Mouse (Mus musculus): ENCODE measurements at regions not wholly inside any gene's neighbourhood (a gene's known extent, or its start where the extent isn't known, plus 50 kb on each side); places are given as distances from the start of the nearest gene placed in this dataset.

GRCm38 (mm10) chr15:60633457-60633850, 220.1 kb downstream of the Fam84b start:
- intact Hi-C loops (cut with DNase I): no loop called here
- no peak for DNase-seq (ENCODE audit: low spot score)

- intact Hi-C loops (cut with DNase I): no loop called here
- no peak for DNase-seq (ENCODE audit: low spot score)
Observed at GRCm38 (mm10) chr15:60632789-60633456, 220.7 kb downstream of the Fam84b start.

GRCm38 (mm10) chr15:60630756-60631402, 222.7 kb downstream of the Fam84b start:
- DNase-seq (ENCODE audit: low spot score): no peak
- intact Hi-C loops (cut with DNase I): no loop called here

GRCm38 (mm10) chr15:60618801-60619200, 234.8 kb downstream of the Fam84b start:
- intact Hi-C loops (cut with DNase I): no loop called here
- no peak for DNase-seq (ENCODE audit: low spot score)

- DNase-seq (ENCODE audit: low spot score): no peak
- intact Hi-C loops (cut with DNase I): no loop called here
Observed at GRCm38 (mm10) chr15:60617371-60617770, 236.2 kb downstream of the Fam84b start.

GRCm38 (mm10) chr15:60601885-60602284, 251.7 kb downstream of the Fam84b start:
- DNase-seq (ENCODE audit: low spot score): no peak
- intact Hi-C loops (cut with DNase I): no loop called here

DNA sequence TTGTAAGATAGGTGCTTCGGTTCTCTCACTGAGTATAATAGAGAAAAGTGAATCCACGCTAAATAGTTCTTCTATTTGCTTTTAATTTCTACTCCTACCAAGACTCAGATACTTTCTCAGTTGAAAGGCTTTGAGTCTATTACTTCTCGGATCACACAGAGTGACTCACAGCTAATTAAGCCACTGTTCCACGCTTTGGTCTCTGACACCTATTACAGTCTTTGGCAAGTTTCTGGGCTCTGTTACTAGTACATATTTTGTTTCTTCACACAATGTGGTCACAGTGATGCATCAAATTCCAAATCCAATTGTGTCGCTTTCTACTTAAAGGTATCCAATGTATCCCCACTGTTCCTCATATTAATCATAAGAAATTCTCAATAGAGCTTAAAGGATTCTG, 276.5 kb downstream of the Fam84b start:
- DNase-seq (ENCODE audit: low spot score): no peak
- intact Hi-C loops (cut with DNase I): no loop called here

GRCm38 (mm10) chr15:60566267-60566666, 287.3 kb downstream of the Fam84b start:
- intact Hi-C loops (cut with DNase I): no loop called here

GRCm38 (mm10) chr15:60565017-60565416, 288.6 kb downstream of the Fam84b start:
- no peak for DNase-seq (ENCODE audit: low spot score)
- intact Hi-C loops (cut with DNase I): no loop called here

More at GRCm38 (mm10) chr15:60566267-60566666, 287.3 kb downstream of the Fam84b start:
- no peak for DNase-seq (ENCODE audit: low spot score)

- DNase-seq (ENCODE audit: low spot score): no peak
- intact Hi-C loops (cut with DNase I): no loop called here
Observed at GRCm38 (mm10) chr15:60560641-60561040, 292.9 kb downstream of the Fam84b start.

GRCm38 (mm10) chr15:60555691-60556090, 297.9 kb downstream of the Fam84b start:
- DNase-seq (ENCODE audit: low spot score): no peak
- intact Hi-C loops (cut with DNase I): no loop called here

DNA sequence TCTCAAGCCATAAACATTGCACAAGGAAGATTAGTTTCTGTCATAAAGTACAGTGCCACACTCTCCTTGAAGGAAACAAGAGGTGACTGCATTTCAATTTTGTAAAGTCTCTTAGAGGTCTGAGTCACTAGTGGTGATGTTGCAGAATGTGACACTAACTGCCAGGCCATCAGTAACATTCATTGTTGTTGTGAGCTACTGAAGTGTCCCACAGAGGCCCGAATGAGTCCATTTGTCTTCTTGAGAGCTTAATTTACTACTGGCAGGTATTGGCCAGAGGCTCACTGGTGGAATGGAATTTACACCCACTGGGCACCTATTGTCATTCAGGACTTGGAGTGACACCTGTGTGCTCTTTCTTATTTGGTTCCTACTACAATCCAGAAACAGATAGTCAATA, 299.0 kb downstream of the Fam84b start:
- intact Hi-C loops (cut with DNase I): no loop called here
- DNase-seq (ENCODE audit: low spot score): no peak

DNA sequence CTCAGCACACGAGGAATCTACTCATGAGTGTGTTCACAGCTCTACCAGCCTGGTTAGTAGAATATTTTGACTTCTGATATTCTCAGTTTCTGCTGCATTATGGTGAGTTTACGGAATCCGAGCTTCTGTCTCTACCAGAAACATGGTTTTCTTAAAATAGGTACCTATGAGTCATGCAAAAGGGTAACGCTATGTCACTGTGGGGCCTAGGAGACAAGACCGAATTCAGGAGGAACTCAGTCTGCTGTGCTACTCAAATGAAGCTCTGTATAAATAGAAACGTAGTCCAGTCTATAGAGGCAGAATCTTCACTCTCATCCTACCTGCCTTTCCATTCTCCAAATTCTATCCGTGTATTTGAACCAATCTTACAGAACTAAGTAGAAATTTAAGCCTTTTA, 305.5 kb downstream of the Fam84b start:
- DNase-seq (ENCODE audit: low spot score): no peak
- intact Hi-C loops (cut with DNase I): no loop called here

GRCm38 (mm10) chr15:60537191-60537590, 316.4 kb downstream of the Fam84b start:
- intact Hi-C loops (cut with DNase I): no loop called here
- no peak for DNase-seq (ENCODE audit: low spot score)

GRCm38 (mm10) chr15:60534701-60535100, 318.9 kb downstream of the Fam84b start:
- intact Hi-C loops (cut with DNase I): no loop called here
- DNase-seq (ENCODE audit: low spot score): no peak

DNA sequence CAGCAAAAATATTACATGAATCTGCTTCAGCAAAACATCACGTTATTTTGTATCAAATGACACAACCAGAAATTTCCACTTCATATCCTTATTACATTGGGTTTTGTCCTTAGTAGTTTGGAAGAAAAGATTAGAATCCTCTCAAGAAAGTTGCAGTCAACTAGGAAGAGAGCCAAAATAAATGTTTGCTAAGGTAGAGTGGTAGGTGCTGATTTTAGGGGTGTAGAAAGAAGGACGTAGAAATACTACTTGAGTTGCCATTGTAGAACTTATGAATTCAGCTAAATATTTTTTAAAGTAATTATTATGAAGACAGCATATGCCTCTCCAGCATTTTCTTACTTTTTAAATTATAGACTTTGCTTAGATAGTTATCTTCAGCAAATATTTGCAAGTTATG, 336.8 kb downstream of the Fam84b start:
- intact Hi-C loops (cut with DNase I): no loop called here
- DNase-seq (ENCODE audit: low spot score): no peak

DNA sequence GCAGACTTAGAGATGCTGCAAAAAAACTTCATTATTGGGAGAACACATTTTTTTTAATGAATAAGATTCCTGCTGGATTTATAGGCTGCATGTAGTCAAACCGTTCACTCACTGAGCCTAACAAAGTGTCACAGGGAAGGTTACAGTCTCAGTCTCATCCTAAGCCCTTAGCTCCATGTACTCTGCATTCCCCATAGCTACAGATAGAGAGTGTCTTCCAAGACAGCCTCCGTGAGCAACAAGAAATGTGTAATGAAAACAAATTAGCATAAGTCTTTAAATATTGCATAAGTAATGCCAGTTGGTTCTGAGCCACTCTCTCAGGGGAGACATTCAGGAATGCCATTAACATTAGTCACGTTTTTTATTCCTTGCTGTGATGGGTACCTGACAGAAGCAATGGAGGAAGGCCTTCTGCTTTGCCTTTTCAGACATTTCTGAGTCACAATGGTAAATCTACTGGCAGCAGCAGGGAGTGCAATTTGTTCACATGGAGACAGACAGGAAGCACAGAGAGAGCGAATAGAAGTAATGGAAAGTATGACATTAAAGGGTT, 376.7 kb downstream of the Fam84b start:
- no peak for DNase-seq (ENCODE audit: low spot score)
- intact Hi-C loops (cut with DNase I): no loop called here

- no peak for DNase-seq (ENCODE audit: low spot score)
- intact Hi-C loops (cut with DNase I): no loop called here
Observed at GRCm38 (mm10) chr15:60475086-60475485, 378.5 kb downstream of the Fam84b start.

GRCm38 (mm10) chr15:60431916-60432315, 415.5 kb upstream of the 4933412E24Rik start:
- intact Hi-C loops (cut with DNase I): no loop called here
- DNase-seq (ENCODE audit: low spot score): no peak

DNA sequence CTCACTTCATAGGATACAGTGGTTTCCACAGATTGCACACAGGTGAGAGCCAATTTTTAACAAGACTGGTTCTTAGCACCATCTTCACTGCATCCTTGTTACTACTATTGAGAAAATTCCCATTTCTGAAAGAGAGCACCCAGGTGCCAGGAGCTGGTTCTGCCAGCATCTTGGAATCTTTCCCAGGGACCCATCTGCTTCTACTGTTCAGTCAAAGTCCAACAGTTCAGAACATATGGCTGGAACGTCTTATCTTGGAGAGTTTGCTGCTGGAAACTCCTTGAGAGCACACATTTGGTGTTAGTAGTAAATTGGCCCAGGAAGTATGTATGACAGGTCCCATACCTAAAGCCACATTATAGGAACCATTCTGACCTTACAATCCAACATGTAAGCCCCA, 402.7 kb upstream of the 4933412E24Rik start:
- intact Hi-C loops (cut with DNase I): no loop called here
- DNase-seq (ENCODE audit: low spot score): no peak

- intact Hi-C loops (cut with DNase I): no loop called here
- no peak for DNase-seq (ENCODE audit: low spot score)
Observed at GRCm38 (mm10) chr15:60392267-60392666, 375.9 kb upstream of the 4933412E24Rik start.

DNA sequence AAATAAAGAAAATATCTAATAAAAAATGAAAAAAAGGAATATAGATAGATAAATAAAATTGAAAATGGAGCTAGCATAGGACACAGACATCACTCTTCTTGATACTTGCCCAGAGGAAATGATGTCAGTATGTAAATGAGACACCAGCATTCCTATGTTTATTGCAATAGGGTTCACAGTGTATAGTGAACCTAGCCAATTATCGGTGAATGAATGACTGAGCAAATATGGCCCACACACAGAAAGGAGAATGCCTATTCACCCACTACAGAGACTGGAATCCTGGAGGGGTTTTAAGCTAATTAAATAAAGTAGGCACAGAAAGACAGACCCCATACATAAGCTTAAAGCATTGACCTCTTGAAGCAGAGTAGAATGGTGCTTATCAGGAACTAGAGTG, 373.9 kb upstream of the 4933412E24Rik start:
- intact Hi-C loops (cut with DNase I): no loop called here
- DNase-seq (ENCODE audit: low spot score): no peak
